Mouse (Mus musculus) heart, postnatal 10 days (tissue): ENCODE results near the gene Ltbp3. TPM values are rescaled to one million over a fixed set of nuclear protein-coding genes. Genes with fewer than 3 reads are reported as not detected.

Experiments used
- DNase-seq, 2 experiments: peaks; one replicate each; pipeline ENCODE4 v3.0.0; 2021
- intact Hi-C: fragments of 180-260 bp; cut with DNase I; formaldehyde crosslinking; loops from one replicate; pipeline ENCODE4 v1.15.1; 2025
- total RNA-seq, 2 experiments: library from RNA; stranded (reverse); gene quantifications; 2 replicates each; pipeline ENCODE4 v1.2.3; 2021

The Ltbp3 gene
- total RNA-seq: 10 to 100 TPM; 77.0 to 79.2 TPM

DNA sequence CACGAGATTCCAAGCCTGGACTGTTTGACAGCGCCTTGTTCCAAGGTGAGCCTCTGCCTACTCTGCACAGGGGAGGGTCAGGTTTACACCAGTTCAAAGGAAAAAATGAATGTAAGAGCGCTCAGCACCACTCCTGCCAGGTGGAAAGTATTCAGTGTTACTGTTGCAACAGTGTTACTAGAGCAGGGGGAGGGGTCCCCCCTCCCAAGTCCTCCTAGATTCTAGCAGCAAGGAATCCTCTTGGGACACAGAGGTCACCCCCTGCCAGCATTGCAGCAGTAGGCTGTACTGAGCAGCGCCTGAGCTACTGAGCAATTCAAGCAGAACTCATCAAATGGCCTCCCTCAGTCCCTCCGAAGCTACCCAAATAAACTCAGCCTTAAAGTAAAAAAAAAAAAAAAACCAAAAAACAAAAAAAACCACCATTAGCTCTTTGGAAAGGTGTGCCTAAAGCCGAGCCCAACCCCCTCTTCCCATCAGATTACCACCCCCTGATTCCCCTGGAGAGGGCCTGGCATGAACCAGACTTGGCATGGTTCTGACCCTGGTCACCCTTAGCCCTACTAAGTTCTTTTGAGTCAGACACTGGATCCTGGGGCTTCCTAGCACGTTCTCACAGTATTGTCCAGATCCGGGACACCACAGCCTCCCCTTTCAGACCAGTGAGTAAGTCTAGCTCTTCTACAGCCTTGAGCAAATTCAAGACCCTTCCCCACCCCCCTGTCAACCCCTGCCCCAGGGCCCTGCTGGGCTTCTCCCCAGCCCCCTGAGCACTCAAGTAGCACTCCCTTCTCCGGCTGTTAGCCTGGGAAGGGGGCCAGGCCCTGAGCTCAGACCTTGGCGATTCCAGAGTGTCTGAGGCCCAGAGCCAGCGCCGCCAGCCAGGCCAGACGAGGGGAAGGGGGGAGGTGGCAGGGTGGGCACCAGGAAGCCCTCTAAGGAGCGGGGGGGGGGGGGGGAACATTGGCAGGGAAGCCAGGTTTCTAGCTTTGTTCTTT, at the start of gene Ltbp3:
Gene Ltbp3 (plus strand): TSS at position 585 of the 998 bp plus-strand sequence.
- intact Hi-C loops: no loop called here
- peak; percentile 87 to 90 for DNase-seq

DNA sequence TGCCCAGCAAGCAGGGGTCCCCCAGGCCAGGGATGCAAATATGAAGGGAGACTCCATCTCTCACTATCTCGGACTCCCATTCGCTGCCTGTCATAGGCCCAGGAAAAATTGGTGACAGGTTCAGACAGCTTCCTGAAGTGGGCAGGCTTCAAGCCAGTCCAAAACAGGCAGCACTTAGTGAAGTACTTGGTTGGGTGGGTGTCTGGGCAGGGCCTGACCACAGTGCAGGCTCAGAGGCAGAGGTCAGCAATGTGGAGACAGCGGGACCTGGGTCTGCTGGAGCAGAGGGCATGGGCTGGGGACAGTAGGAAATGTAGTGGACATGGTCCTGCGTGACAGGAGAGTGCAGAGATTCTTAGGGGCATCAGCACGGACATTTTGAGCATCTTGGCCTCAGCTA, 49.1 kb upstream of the Ltbp3 start:
- intact Hi-C loops: loop anchor here (5.0 kb wide), 2 partner anchors 81 to 161 kb away; partner anchors contain the start of gene Scyl1
- peak in 1 of 2 experiments; percentile 47 for DNase-seq

DNA sequence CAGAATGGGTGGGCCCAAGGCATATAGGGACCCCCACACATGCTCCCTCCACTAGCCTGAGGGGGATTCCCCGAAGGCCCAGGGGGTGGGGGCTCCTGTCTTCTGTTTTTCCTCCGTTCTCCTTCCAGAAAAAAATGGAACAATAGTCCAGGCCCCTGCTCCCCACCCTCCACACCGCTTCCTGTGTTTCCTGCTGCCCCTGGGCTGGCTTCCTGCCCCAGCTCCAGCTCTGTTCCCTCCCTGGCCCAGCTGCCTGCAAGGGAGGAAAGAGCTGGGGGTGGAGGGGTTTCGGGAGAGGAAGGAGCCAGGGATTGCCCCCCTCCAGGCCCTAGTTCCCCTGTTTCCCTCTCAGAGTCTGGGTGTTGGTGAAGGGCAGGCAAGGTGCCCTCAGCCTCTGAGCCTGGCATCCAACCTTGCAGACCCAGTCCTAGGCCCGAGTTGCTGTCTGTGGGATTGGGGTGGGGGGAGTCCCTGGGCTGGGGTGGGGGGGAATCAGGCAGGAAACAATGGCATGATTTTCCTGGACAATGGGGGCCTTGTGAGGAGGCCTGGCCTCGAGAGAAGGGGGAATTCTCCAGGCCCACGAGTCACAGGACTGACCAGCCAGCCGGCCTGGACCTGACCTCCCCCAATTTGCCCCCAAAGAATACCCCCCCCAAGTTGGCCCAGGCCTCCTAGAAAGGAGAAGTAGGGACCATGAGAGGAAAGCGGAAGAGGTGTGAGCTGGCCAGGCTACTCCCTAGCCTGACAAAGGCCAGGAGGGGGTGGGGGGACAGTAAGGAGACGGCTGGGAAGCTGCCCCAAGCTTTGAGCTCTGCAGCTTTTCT, 48.4 kb upstream of the Ltbp3 start:
- peak; percentile 79 to 80 for DNase-seq
- intact Hi-C loops: loop anchor here (1.0 to 5.0 kb wide), 4 partner anchors 29 to 160 kb away; partner anchors contain the start of genes Scyl1 and Sipa1

DNA sequence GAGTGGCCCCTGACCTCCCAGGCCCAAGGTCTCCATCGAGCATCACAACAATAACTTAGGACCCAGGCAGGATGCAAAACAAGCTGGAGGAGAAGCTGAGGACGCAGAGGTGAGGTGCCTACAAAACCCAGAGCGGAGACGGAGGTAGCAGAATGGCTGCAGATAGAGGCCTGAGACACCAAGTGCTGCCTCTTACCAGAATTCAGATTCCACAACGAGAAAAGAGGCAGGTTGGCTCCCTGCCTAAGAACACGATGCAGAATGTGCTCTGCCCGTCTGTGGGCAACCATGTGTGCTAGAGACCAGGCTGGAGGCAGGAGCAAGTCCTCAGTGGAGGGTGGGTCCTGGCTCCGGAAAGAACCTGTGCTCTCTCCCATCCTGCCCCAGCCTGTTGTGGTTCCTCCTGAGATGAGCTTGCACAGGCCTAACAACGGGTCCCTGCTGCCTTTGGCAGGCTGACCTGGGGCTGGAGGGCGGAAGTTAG, 47.7 kb upstream of the Ltbp3 start:
- intact Hi-C loops: loop anchor here (1.0 to 5.0 kb wide), 4 partner anchors 30 to 159 kb away; partner anchors contain the start of genes Scyl1 and Sipa1
- peak in 1 of 2 experiments; percentile 53 for DNase-seq

DNA sequence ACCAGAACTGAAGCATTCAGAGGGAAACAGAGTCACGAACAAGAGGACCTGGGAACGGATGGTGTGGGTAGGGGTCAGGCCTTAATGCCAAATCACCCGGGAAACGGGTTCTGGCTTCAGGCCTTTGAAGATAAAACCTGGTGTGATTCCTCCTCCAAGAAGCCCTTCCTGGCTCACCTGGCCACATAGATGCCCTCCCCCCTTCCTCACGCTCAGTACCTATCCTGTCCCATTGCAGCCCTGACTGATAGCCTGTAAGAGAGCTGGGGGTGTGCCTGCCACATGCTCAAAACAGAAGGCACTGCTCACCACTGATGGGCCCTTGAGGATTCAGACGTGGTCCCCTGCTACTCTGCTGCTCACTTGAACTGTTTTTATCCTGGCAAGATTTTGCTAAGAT, 46.9 kb upstream of the Ltbp3 start:
- DNase-seq: no peak
- intact Hi-C loops: loop anchor here (2.0 to 5.0 kb wide), 3 partner anchors 31 to 158 kb away; partner anchors contain the start of genes Scyl1 and Sipa1

DNA sequence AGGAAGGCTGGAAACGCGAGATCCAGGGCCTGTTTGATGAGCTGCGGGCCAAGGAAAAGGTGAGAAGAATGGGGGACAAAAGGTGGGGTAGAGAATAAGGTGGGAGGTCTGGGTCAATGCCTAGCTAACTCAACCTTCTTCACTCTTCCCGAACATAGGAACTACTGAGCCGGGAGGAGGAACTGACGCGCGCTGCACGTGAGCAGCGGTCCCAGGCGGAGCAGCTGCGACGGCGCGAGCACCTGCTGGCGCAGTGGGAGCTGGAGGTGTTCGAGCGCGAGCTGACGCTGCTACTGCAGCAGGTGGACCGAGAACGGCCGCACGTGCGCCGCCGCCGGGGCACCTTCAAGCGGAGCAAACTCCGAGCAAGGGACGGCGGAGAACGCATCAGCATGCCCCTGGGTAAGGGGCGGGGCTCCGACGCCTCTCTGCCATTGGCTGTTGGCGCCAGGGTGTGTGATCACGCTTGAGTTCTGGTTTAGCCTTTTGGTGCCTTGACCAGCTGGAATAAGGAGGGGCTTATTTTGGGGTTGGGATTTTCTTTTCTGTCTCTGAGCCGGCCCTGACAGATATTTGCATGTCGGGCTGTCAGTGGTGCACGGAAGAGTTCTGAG, 44.7 kb upstream of the Ltbp3 start:
- intact Hi-C loops: no loop called here

DNA sequence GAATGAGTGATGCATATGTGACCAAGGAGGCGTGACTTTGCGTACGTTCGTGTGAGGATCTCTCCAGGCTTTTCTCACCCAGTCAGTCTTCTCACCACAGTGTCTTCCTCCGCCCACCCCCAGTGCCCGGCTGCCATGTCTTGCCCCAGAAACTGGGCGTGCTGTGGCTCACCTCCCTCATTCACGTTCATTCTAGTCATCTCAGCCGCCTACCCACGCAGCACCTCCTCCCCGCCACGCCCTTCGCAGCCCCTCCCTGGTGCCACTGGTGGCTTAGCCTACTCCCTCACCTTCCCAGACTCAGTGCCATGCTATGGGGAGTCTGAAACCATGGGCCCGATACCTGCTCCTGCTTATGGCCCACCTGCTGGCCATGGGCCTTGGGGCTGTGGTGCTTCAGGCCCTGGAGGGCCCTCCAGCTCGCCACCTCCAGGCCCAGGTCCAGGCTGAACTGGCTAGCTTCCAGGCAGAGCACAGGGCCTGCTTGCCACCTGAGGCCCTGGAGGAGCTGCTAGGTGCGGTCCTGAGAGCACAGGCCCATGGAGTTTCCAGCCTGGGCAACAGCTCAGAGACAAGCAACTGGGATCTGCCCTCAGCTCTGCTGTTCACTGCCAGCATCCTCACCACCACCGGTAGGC, 36.4 kb upstream of the Ltbp3 start, which contains the start of gene Kcnk7:
Gene Kcnk7 (plus strand): TSS at position 205 of the 638 bp plus-strand sequence.
- DNase-seq: no peak
- intact Hi-C loops: no loop called here

More for the DNA sequence above, 44.7 kb upstream of the Ltbp3 start:
- DNase-seq: no peak

DNA sequence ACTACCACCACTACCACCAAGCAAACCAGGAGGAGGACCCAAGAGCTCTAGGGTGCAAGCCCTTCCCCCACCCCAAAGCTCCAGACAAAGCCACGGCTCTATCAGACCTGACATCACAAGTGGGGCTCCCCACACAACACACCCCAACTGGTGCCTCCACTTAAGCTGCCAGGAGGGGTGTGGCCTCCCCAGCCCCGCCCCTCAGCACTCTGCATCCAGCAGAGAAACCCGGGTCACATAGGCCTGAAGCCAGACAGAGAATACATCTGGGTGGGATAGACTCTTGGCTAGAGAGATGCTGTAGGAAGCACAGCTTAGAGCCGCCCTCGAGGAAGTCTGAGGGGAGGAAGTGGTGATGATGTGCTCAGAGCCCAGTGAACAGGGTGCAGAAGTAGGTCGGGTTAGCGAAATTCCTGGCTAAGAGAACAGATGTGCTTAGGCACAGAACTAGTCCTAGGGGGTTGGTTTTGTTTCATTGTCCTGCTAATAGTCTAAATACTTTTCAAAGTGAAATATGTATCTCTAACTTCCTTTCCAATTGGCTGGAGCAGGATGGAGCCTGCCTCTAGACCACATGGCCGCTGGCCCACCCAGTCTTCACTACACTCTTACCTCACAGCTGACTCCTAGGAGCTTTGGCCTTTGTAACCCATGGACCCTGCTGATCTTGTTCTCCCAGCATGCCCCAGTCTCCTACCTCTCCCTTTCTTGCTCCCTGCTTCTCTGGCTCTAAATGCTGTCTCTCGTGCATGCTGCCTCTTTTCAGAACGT, 35.7 kb upstream of the Ltbp3 start:
- intact Hi-C loops: no loop called here
- DNase-seq: peak in 1 of 2 experiments; percentile 67

DNA sequence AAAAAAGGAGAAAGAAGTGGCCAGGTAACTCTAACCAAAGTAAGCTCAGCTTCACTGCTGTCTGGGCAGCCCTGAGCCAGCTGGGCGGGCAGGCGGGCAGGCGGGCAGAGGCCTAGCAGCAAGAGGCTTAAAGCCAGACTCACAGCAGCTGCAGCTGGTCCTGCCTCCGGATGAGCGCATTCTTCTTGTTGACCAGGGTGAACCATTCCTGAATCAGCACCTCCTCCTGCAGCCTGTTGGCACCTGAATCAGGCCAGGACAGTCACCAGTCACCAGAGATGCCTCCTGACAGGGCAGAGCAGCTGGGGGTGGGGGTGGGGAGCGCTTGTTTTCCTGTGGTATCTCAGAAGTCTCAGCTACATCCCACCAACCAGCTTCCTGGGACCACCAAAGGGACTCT, 30.6 kb upstream of the Ltbp3 start:
- no peak for DNase-seq
- intact Hi-C loops: no loop called here

DNA sequence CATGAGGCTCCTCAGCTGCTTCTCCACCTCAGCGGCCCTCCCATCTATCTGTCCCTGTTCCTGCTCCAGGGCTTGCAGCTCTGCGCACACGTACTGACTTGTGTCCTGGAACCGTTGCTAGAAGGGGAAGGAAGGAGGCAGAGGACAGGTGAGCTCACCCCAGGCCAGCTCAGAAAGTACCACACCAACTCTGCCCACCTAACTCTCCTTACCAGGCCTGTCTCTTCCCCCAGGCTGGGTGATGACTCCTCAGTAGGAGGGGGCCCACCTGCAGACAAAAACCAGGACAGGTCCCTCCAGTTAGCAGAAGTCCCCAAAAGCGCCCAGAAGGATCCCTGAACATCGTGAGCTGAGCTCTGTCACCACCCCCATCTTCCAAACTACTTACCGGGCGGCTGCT, 30.1 kb upstream of the Ltbp3 start:
- intact Hi-C loops: no loop called here
- DNase-seq: no peak

DNA sequence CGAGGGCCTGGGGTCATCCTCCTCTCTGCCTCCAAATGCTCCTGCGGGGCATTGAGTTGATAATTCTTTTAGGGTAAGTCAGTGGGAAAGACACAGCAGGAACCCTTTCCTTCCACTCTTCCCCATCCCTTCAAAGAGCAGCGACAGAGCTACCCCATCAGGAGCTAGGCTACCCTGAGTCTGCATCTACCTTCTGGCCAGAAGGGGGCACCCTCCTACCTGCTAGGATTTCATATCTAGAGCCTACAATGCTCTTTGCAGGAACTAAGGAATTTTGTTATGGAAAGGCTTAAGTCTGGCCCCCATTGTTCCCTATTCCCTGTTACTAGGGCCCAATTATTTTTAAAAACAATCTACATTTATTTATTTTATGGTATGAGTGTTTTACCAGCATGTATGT, 29.5 kb upstream of the Ltbp3 start:
- peak; percentile 72 to 82 for DNase-seq
- intact Hi-C loops: loop anchor here (1.0 kb wide), 2 partner anchors 17 to 69 kb away; no protein-coding TSS in a partner anchor

DNA sequence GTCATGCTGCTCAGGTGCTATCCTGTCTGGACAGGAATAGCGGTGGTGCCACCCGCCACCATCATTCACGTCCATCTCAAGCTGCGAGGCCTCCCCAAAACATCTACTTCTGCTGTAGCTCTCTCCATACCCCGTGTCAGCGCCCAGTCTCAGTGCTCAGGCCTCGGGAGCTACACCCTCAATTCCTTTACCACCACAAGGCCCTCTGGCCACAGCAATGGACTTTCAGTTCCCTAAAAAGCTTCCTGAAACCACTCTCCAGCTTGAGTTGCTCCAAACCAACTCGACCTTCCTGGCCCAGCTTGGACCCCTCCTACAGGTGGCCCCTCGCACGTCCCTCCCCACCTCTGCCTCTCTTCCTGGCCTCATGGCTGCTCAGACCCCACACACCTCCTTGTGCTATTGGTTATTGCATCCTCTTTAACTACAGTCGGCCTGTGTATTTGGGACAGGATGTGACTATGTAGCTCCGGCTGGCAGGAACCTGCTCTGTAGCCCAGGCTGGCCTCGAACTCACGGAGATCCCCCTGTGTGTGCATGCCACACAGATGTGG, 28.7 kb upstream of the Ltbp3 start:
- intact Hi-C loops: loop anchor here (1.0 kb wide), 2 partner anchors 16 to 68 kb away; no protein-coding TSS in a partner anchor
- DNase-seq: no peak

DNA sequence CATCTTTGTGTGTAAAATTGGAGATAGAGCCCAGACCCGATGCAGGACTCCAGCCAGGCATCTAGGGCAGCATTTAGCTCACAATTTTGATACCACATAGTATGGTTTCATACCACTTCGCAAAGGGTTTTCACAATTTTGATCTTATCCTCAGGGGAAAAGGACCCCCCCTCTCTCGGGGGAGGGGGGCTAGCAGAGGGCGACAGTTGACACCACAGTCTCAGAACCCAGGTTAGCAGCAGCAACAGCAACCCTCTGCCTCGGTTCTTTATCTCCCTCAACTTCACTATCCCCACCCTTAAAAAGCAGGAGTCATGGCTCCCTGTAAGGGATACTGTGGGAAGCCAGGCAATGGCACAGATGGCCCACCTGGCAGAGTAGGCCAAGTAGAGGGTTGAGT, 27.4 kb upstream of the Ltbp3 start:
- intact Hi-C loops: no loop called here
- DNase-seq: no peak

DNA sequence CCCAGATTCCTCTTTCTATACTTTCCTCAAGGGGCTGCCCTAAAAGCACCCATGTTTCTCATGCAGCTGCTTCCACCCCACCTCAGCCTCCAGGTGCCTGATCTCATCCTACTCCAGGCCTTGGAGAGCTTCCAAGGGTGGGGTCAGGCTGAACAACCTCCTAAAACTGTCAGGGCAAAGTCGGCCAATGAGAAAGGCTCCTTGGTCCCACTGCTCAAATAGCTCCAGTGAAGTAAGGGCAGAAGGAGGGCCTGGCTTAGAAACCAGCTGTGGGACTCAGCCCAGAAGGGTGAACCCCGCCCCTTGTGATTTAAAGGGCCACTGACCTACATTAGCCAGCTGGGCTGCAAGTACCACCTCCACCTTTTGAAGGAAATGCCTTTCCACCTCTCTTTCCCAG, 27.0 kb upstream of the Ltbp3 start:
- DNase-seq: peak; percentile 88 to 89
- intact Hi-C loops: loop anchor here (1.0 kb wide), 1 partner anchor 13 kb away; the partner anchor contains the start of gene Ehbp1l1

DNA sequence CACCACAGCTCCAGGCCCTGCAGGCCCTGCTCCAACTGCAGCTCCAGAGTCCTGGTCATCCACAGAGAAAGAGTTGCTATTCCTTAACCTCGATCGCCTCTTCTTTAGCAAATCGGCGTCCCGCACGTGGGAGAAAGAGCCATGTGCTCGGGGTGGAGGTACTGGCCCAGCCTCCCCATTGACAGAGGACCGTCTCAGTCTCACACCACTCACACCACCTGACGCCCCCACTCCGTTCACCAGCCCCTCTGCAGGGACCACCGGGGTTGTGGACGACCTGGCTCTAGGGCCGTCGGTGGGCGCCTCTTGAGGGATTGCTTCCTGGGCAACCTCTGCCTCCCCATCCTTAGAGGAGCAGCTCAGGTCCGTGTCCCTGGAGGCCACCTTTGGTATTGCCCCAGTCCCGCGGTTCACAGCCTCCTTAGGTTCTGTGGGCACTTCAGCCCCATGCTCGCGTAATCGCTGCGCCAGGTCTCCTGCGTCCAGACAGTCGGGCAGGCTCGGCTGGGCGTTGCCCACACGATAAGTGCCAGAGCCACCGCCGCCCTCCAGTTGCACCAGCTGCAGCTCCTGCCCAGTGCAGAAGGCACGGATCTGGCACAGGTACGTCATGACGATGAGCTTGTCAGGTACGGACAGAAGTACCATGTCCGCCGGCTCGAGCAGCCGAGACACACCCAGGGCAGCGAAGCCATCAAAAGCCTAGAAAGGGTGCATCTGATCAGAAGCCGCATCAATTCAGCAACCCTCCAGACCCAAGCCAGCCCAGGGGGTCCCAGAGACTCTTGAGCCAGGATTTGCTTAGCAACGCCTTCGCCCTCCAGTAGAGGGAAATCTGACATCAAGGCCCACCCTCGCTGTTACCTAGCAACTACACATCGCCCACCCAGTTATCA, 24.7 kb upstream of the Ltbp3 start:
- intact Hi-C loops: no loop called here
- DNase-seq: peak in 1 of 2 experiments; percentile 50

DNA sequence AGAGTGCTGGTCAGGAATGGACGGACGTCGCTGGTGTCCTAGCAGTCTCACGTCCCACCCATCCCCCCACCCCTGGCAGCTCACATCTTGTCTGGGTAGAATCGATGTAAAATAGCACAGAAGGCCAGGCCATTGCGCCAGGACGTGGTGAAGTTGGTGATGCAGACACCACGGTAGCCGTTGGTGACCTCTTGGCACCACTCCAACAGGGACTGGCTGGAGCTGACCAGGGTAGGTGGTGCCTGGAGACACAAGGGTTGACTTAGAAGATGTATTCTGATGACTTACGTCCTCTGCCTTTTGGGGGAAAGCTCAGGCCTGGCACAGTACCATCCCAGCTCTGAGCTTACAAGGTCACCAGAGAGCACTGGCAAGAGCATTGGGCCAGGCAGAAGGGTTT, 23.7 kb upstream of the Ltbp3 start:
- intact Hi-C loops: no loop called here
- DNase-seq: no peak

DNA sequence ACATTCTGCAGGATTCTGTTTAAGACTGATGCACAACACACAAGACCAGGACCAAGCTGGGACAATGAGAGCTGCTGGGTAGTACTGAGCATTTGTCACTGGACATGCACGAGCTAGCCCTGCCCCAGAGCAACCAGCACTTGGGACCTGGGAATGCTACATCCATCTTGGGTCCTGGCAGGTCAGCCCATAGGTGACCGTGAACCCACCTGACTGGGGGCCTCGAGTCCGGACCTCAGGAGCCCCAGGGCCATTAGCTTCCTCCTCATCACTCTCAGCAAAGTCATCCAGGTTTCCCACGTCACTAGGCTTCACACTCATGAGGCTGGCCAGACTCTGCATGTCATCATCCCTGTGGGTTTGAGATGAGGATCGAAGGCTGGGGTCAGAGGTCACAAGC, 19.5 kb upstream of the Ltbp3 start:
- DNase-seq: no peak
- intact Hi-C loops: no loop called here
